Mouse (Mus musculus) midbrain, embryonic 16.5 days (tissue): Measurements from ENCODE around the gene Shcbp1. TPM values are rescaled to one million over a fixed set of nuclear protein-coding genes. Genes with fewer than 3 reads are reported as not detected.
"Not testable (repeated sequence)": the region's sequence is repeated elsewhere in the genome, so short reads cannot be mapped to it uniquely, and the experiment has no call there.

Experiments
- ATAC-seq: fragments of 200-750 bp; cut with Nextera tagmentation; 2 replicates; pipeline ENCODE4 v1.8.0; 2017; ENCODE audit warnings: moderate TSS enrichment
- H3K27ac ChIP-seq: fragments of 300-500 bp; sonication (generic); 2 replicates; pipeline ENCODE4 v1.5.1; 2014; ENCODE audit warnings: mild to moderate bottlenecking, low read length, mixed read lengths
- H3K27me3 ChIP-seq: fragments of 300-500 bp; sonication (generic); 2 replicates; pipeline ENCODE4 v1.6.1; 2014; ENCODE audit warnings: low read depth, low read length, mixed read lengths; ENCODE audit not compliant: control insufficient read depth, insufficient read depth
- H3K36me3 ChIP-seq: fragments of 300-500 bp; sonication (generic); 2 replicates; pipeline ENCODE4 v1.6.1; 2014; ENCODE audit warnings: mild to moderate bottlenecking, low read length, moderate library complexity, mixed read lengths; ENCODE audit not compliant: control insufficient read depth, insufficient read depth
- H3K4me1 ChIP-seq: fragments of 300-500 bp; sonication (generic); 2 replicates; pipeline ENCODE4 v1.6.1; 2014; ENCODE audit warnings: mild to moderate bottlenecking, low read length, mixed read lengths; ENCODE audit not compliant: control insufficient read depth, insufficient read depth
- H3K4me2 ChIP-seq: fragments of 300-500 bp; sonication (generic); 2 replicates; pipeline ENCODE4 v1.6.1; 2014; ENCODE audit warnings: mild to moderate bottlenecking, low read length, mixed read lengths
- H3K4me3 ChIP-seq: fragments of 300-500 bp; sonication (generic); 2 replicates; pipeline ENCODE4 v1.5.1; 2014; ENCODE audit warnings: low read depth, mild to moderate bottlenecking, low read length, moderate library complexity, mixed read lengths
- H3K9ac ChIP-seq: fragments of 300-500 bp; sonication (generic); 2 replicates; pipeline ENCODE4 v1.6.1; 2014; ENCODE audit warnings: low read depth, low read length, mixed read lengths
- H3K9me3 ChIP-seq: fragments of 300-500 bp; sonication (generic); replicated peaks from 2 replicates; pipeline ENCODE4 v1.6.1; 2014; ENCODE audit warnings: mild to moderate bottlenecking, low read length, mixed read lengths; ENCODE audit not compliant: control insufficient read depth, poor library complexity, severe bottlenecking
- WGBS: fragments of 180-500 bp; shearing (Covaris S2); extraction: QIAGEN DNeasy Blood & Tissue Kit; methylation state at CpG from one replicate; pipeline ENCODE4 v1.1.7; 2014; 5-methylcytosine and 5-hydroxymethylcytosine counted together
- polyA plus RNA-seq: library from polyadenylated mRNA; unstranded; fragments of >200 nt; fragmentation: Nextera tagmentation; extraction: Ambion mirVana; gene quantifications from 2 replicates; pipeline ENCODE4 v1.2.1, GENCODE M21; 2015

Shcbp1 gene
- polyA plus RNA-seq, 1 experiment from 2014 or later: 5.5 TPM

- H3K27me3 ChIP-seq, H3K9me3 ChIP-seq, H3K4me2 ChIP-seq, ATAC-seq, H3K4me1 ChIP-seq, H3K4me3 ChIP-seq, H3K27ac ChIP-seq, H3K36me3 ChIP-seq, H3K9ac ChIP-seq: not testable (repeated sequence)
- 84% methylated on average over 7 of the region's 7 CpGs for WGBS
Measured at GRCm38 (mm10) chr8:4707916-4708315, 71.5 kb downstream of the Shcbp1 start.

- Histone ChIP-seq H3K36me3 (no peaks in the 10 kb centered on the region), H3K4me1 (no peaks in the 10 kb centered on the region), H3K4me3 (no peak overlapping the region), H3K9me3 (no peaks in the 10 kb centered on the region), H3K27ac (no peak overlapping the region), H3K4me2 (no peak overlapping the region), H3K27me3 (no peaks in the 10 kb centered on the region), H3K9ac (no peak overlapping the region)
- ATAC-seq: no peak
- 57% methylated on average over 1 of the region's 1 CpGs for WGBS
Measured at GRCm38 (mm10) chr8:4691634-4692033, 87.7 kb downstream of the Shcbp1 start.

Other genes with a start within 250 kb of the Shcbp1 start
- 17.6 and 17.7 TPM in 2 replicates for gene Zfp958, start 166.4 kb downstream of the Shcbp1 start, polyA plus RNA-seq